Mouse (Mus musculus) liver, embryonic 13.5 days (tissue): ENCODE results near the gene Pik3r2. TPM values are rescaled to one million over a fixed set of nuclear protein-coding genes. Genes with fewer than 3 reads are reported as not detected.
A peak's percentile ranks its signal among the peaks of the same experiment; 100 is the strongest.

Experiments used
- ATAC-seq: fragments of 200-750 bp; cut with Nextera tagmentation; 2 replicates; pipeline ENCODE4 v1.8.0; 2017; ENCODE audit warnings: low read depth, mild to moderate bottlenecking, moderate number of reproducible peaks, moderate library complexity
- DNase-seq: peaks from one replicate; pipeline ENCODE4 v3.0.0; 2022
- H3K27ac ChIP-seq: fragments of 300-500 bp; sonication (generic); 2 replicates; pipeline ENCODE4 v1.5.1; 2015; ENCODE audit warnings: moderate library complexity, mild to moderate bottlenecking, inconsistent platforms
- H3K27me3 ChIP-seq: fragments of 300-500 bp; sonication (generic); 2 replicates; pipeline ENCODE4 v1.6.1; 2015; ENCODE audit warnings: mild to moderate bottlenecking, inconsistent platforms
- H3K36me3 ChIP-seq: fragments of 300-500 bp; sonication (generic); 2 replicates; pipeline ENCODE4 v1.6.1; 2015; ENCODE audit warnings: mild to moderate bottlenecking, inconsistent platforms
- H3K4me1 ChIP-seq: fragments of 300-500 bp; sonication (generic); replicated peaks from 2 replicates; pipeline ENCODE4 v1.6.1; 2015; ENCODE audit warnings: inconsistent platforms
- H3K4me2 ChIP-seq: fragments of 300-500 bp; sonication (generic); 2 replicates; pipeline ENCODE4 v1.6.1; 2015; ENCODE audit warnings: inconsistent platforms, mild to moderate bottlenecking, moderate library complexity
- H3K4me3 ChIP-seq: fragments of 300-500 bp; sonication (generic); replicated peaks from 2 replicates; pipeline ENCODE4 v1.5.1; 2015; ENCODE audit warnings: mild to moderate bottlenecking, inconsistent platforms
- H3K9ac ChIP-seq: fragments of 300-500 bp; sonication (generic); 2 replicates; pipeline ENCODE4 v1.6.1; 2015; ENCODE audit warnings: mild to moderate bottlenecking, inconsistent platforms
- H3K9me3 ChIP-seq: fragments of 300-500 bp; sonication (generic); replicated peaks from 2 replicates; pipeline ENCODE4 v1.6.1; 2016; ENCODE audit warnings: inconsistent platforms
- WGBS: fragments of 180-500 bp; shearing (Covaris S2); methylation state at CpG from one replicate; pipeline ENCODE4 v1.1.7; 2015; ENCODE audit not compliant: insufficient replicate concordance; 5-methylcytosine and 5-hydroxymethylcytosine counted together
- polyA plus RNA-seq: library from polyadenylated mRNA; unstranded; fragments of >200 nt; fragmentation: Nextera tagmentation; extraction: Ambion mirVana; gene quantifications from 2 replicates; pipeline ENCODE4 v1.2.1, GENCODE M21; 2015

The Pik3r2 gene
- polyA plus RNA-seq, 1 experiment from 2014 or later, result 18.2 TPM

- Histone ChIP-seq H3K4me2 (peak overlapping the region; percentile 98), H3K4me3 (peak overlapping the region; percentile 68), H3K9me3 (no peaks in the 10 kb centered on the region), H3K27me3 (no peaks in the 10 kb centered on the region), H3K27ac (peak overlapping the region; percentile 96), H3K4me1 (peaks cover 94% of the 10 kb centered on the region), H3K9ac (peak overlapping the region; percentile 83), H3K36me3 (peaks cover 21% of the 10 kb centered on the region)
- ATAC-seq (no peak), DNase-seq (no peak)
- 75% methylated on average over 13 of the region's 13 CpGs for WGBS
These were observed 11.8 kb downstream of the Pik3r2 start for GRCm38 (mm10) chr8:70764676-70765075.

- peaks cover 20% of the 10 kb centered on the region for H3K36me3 ChIP-seq
- no peaks in the 10 kb centered on the region for H3K27me3 ChIP-seq
- H3K9ac ChIP-seq, result peak overlapping the region; percentile 83
- H3K27ac ChIP-seq, result peak overlapping the region; percentile 96
- 14% methylated on average over 8 of the region's 8 CpGs for WGBS
- H3K9me3 ChIP-seq, result no peaks in the 10 kb centered on the region
- H3K4me2 ChIP-seq, result peak overlapping the region; percentile 98
- H3K4me3 ChIP-seq, result peak overlapping the region; percentile 68
- peak; percentile 82 for DNase-seq
- ATAC-seq, result peak; percentile 53
- peaks cover 95% of the 10 kb centered on the region for H3K4me1 ChIP-seq
These were observed 12.5 kb downstream of the Pik3r2 start for GRCm38 (mm10) chr8:70764026-70764425.

- Histone ChIP-seq H3K9ac (peak overlapping the region; percentile 57), H3K27ac (peak overlapping the region; percentile 96), H3K9me3 (no peaks in the 10 kb centered on the region), H3K27me3 (no peaks in the 10 kb centered on the region), H3K4me2 (peak overlapping the region; percentile 98), H3K4me3 (peak overlapping the region; percentile 68), H3K36me3 (peaks cover 20% of the 10 kb centered on the region), H3K4me1 (peaks cover 94% of the 10 kb centered on the region)
- ATAC-seq (no peak), DNase-seq (peak; percentile 64)
- 1% methylated on average over 3 of the region's 3 CpGs for WGBS
These were observed 13.2 kb downstream of the Pik3r2 start for GRCm38 (mm10) chr8:70763354-70763753.

GRCm38 (mm10) chr8:70762118-70762517 lies 14.4 kb downstream of the Pik3r2 start:
- H3K27me3 ChIP-seq, result no peaks in the 10 kb centered on the region
- peaks cover 82% of the 10 kb centered on the region for H3K4me1 ChIP-seq
- 14% methylated on average over 1 of the region's 1 CpGs for WGBS
- H3K9ac ChIP-seq, result peak overlapping the region; percentile 54; the same call in 1 of the 2 replicates
- H3K4me2 ChIP-seq, result peak overlapping the region; percentile 70
- DNase-seq, result peak; percentile 76
- H3K4me3 ChIP-seq, result no peak overlapping the region
- peak overlapping the region; percentile 82 for H3K27ac ChIP-seq
- peaks cover 24% of the 10 kb centered on the region for H3K36me3 ChIP-seq
- no peaks in the 10 kb centered on the region for H3K9me3 ChIP-seq
- ATAC-seq, result 0 out of 2 replicates have a peak, but pooled peaks have one; percentile 12

- peak; percentile 89 for ATAC-seq
- peak within 1 kb of the TSS; percentile 96 for H3K4me2 ChIP-seq
- H3K9ac ChIP-seq, result peak within 1 kb of the TSS; percentile 93
- no peaks in the 10 kb centered on the region for H3K9me3 ChIP-seq
- WGBS, result 1% methylated on average over 54 of the region's 55 CpGs
- H3K27me3 ChIP-seq, result no peaks in the 10 kb centered on the region
- peaks cover 73% of the 10 kb centered on the region for H3K4me1 ChIP-seq
- H3K27ac ChIP-seq, result peak within 1 kb of the TSS; percentile 95
- H3K4me3 ChIP-seq, result peak within 1 kb of the TSS; percentile 80
- DNase-seq, result peak; percentile 98
- peaks cover 32% of the 10 kb centered on the region for H3K36me3 ChIP-seq
These were observed 15.6 kb downstream of the Pik3r2 start, which contains the start of gene Mpv17l2 for GRCm38 (mm10) chr8:70760775-70761406. Gene Mpv17l2 (minus strand): TSS chr8:70760946.

GRCm38 (mm10) chr8:70760350-70760749 lies 16.2 kb downstream of the Pik3r2 start:
- peak; percentile 0; the same call in 1 of the 2 replicates for ATAC-seq
- H3K9ac ChIP-seq, result peak overlapping the region; percentile 93
- H3K4me1 ChIP-seq, result peaks cover 73% of the 10 kb centered on the region
- DNase-seq, result no peak
- peak overlapping the region; percentile 95 for H3K27ac ChIP-seq
- no peaks in the 10 kb centered on the region for H3K9me3 ChIP-seq
- peak overlapping the region; percentile 96 for H3K4me2 ChIP-seq
- H3K4me3 ChIP-seq, result peak overlapping the region; percentile 80
- under 1% methylated on average over 22 of the region's 22 CpGs for WGBS
- H3K27me3 ChIP-seq, result no peaks in the 10 kb centered on the region
- H3K36me3 ChIP-seq, result peaks cover 32% of the 10 kb centered on the region

- peak overlapping the region; percentile 96 for H3K4me2 ChIP-seq
- ATAC-seq (no peak), DNase-seq (peak; percentile 1)
- H3K27ac ChIP-seq, result peak overlapping the region; percentile 95
- no peaks in the 10 kb centered on the region for H3K27me3 ChIP-seq
- H3K36me3 ChIP-seq, result peaks cover 32% of the 10 kb centered on the region
- H3K9ac ChIP-seq, result peak overlapping the region; percentile 93
- 66% methylated on average over 19 of the region's 19 CpGs for WGBS
- H3K4me1 ChIP-seq, result peaks cover 71% of the 10 kb centered on the region
- H3K4me3 ChIP-seq, result peak overlapping the region; percentile 80
- H3K9me3 ChIP-seq, result no peaks in the 10 kb centered on the region
These were observed 17.6 kb downstream of the Pik3r2 start for GRCm38 (mm10) chr8:70758616-70759561.

- Histone ChIP-seq H3K4me3 (no peak overlapping the region), H3K4me1 (peaks cover 71% of the 10 kb centered on the region), H3K27ac (no peak overlapping the region), H3K4me2 (no peak overlapping the region), H3K27me3 (no peaks in the 10 kb centered on the region), H3K9ac (no peak overlapping the region), H3K36me3 (peaks cover 32% of the 10 kb centered on the region), H3K9me3 (no peaks in the 10 kb centered on the region)
- no peak for DNase-seq
- 88% methylated on average over 7 of the region's 7 CpGs for WGBS
- no peak for ATAC-seq
These were observed 18.3 kb downstream of the Pik3r2 start for GRCm38 (mm10) chr8:70758308-70758615.

GRCm38 (mm10) chr8:70757523-70758307 lies 18.8 kb downstream of the Pik3r2 start:
- 76% methylated on average over 22 of the region's 22 CpGs for WGBS
- Histone ChIP-seq H3K4me2 (no peak overlapping the region), H3K9me3 (no peaks in the 10 kb centered on the region), H3K4me3 (no peak overlapping the region), H3K36me3 (peaks cover 28% of the 10 kb centered on the region), H3K9ac (no peak overlapping the region), H3K27me3 (no peaks in the 10 kb centered on the region), H3K4me1 (peaks cover 71% of the 10 kb centered on the region), H3K27ac (0 out of 2 replicates have a peak overlapping the region, but pooled peaks have one; percentile 4)
- peak; percentile 32 for DNase-seq
- no peak for ATAC-seq

- H3K9me3 ChIP-seq, result no peaks in the 10 kb centered on the region
- peaks cover 66% of the 10 kb centered on the region for H3K4me1 ChIP-seq
- no peak for ATAC-seq
- no peak overlapping the region for H3K4me3 ChIP-seq
- H3K9ac ChIP-seq, result no peak overlapping the region
- no peak overlapping the region for H3K4me2 ChIP-seq
- 88% methylated on average over 6 of the region's 6 CpGs for WGBS
- no peak overlapping the region for H3K27ac ChIP-seq
- no peaks in the 10 kb centered on the region for H3K27me3 ChIP-seq
- peak; percentile 0 for DNase-seq
- peaks cover 26% of the 10 kb centered on the region for H3K36me3 ChIP-seq
These were observed 20.0 kb downstream of the Pik3r2 start for GRCm38 (mm10) chr8:70756476-70757040.
